Mouse (Mus musculus): ENCODE data around the gene Cavin3. TPM values are rescaled to one million over a fixed set of nuclear protein-coding genes. Genes with fewer than 3 reads are reported as not detected.
"Not testable (repeated sequence)": the region's sequence is repeated elsewhere in the genome, so short reads cannot be mapped to it uniquely, and the experiment has no call there.

The Cavin3 gene
- polyA plus RNA-seq, 1 experiment from 2014 or later: 19.7 TPM

DNA sequence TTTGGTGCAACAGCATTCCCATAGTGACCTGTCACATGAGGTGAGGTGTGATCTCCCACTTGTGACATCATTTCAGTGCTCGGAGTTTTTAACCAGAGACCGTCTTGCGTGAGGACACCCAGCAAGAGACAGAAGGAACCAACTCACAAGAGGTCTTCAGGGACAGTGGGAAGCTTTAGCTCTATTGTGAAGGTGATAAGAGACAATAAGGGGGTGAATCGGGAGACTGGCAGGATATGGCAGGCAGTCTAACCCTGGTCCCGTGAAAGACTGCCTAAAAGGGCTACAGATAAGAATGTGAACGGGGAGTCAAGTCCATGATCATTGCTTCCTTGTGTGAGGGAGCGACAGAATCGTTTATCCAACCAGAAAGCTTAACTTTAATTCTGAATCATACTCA is 3.8 kb downstream of the Cavin3 start:
- Histone ChIP-seq H3K36me3 (ENCODE audit: poor library complexity, severe bottlenecking) (no peaks in the 10 kb centered on the region), H3K9ac (no peak overlapping the region), H3K4me3 (no peak overlapping the region), H3K27me3 (peaks cover 6% of the 10 kb centered on the region), H3K27ac (no peak overlapping the region), H3K4me2 (no peak overlapping the region), H3K9me3 (replicated peaks) (no peaks in the 10 kb centered on the region), H3K4me1 (peaks cover 30% of the 10 kb centered on the region)
- 83% methylated on average over 8 of the region's 8 CpGs for WGBS
- ATAC-seq: no peak

DNA sequence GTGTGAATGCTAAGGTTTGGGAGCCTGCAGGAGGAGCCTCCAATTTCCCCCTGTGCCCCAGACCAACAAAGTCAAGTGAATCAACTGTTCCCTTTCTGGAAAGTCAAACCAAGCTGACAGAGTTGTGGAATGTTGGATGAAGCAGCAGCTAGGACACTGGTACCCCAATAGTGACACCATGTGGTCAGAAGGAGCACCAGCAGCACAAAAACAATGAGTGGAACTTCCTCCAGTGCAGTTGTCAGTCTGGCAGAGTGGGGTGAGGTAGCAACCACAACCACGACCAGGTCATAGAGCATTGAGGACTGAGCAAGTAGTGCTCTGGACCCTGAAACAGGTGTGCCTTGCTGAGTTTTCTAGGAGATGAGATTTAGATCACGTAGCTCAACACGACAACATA is 4.3 kb downstream of the Cavin3 start:
- H3K36me3 ChIP-seq (ENCODE audit: poor library complexity, severe bottlenecking): no peaks in the 10 kb centered on the region
- 61% methylated on average over 3 of the region's 3 CpGs for WGBS
- H3K9ac ChIP-seq: no peak overlapping the region
- ATAC-seq: no peak; the same call in 1 of the 2 replicates
- no peak overlapping the region for H3K27ac ChIP-seq
- no peak overlapping the region for H3K4me3 ChIP-seq
- no peak overlapping the region for H3K4me2 ChIP-seq
- H3K27me3 ChIP-seq: peaks cover 6% of the 10 kb centered on the region
- H3K4me1 ChIP-seq: peaks cover 30% of the 10 kb centered on the region
- H3K9me3 ChIP-seq (replicated peaks): no peaks in the 10 kb centered on the region

DNA sequence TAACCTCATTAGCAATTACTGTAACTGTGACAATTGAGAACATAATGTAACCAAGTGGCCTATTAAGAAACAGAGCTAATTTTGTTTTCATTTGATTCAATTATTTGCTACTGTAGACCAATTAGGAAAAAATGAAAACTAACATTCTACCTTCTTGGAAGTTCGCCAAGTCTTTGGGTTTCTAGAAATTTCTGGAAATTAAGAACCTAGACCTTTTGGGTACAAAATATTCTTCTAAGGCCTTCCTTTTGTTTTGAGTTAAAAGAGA is 4.7 kb downstream of the Cavin3 start:
- Histone ChIP-seq H3K9ac (no peak overlapping the region), H3K27me3 (peaks cover 6% of the 10 kb centered on the region), H3K4me1 (peaks cover 27% of the 10 kb centered on the region), H3K27ac (no peak overlapping the region), H3K4me2 (no peak overlapping the region), H3K9me3 (replicated peaks) (no peaks in the 10 kb centered on the region), H3K36me3 (ENCODE audit: poor library complexity, severe bottlenecking) (no peaks in the 10 kb centered on the region), H3K4me3 (no peak overlapping the region)
- ATAC-seq: no peak
- WGBS: 95% methylated on average over 1 of the region's 1 CpGs

DNA sequence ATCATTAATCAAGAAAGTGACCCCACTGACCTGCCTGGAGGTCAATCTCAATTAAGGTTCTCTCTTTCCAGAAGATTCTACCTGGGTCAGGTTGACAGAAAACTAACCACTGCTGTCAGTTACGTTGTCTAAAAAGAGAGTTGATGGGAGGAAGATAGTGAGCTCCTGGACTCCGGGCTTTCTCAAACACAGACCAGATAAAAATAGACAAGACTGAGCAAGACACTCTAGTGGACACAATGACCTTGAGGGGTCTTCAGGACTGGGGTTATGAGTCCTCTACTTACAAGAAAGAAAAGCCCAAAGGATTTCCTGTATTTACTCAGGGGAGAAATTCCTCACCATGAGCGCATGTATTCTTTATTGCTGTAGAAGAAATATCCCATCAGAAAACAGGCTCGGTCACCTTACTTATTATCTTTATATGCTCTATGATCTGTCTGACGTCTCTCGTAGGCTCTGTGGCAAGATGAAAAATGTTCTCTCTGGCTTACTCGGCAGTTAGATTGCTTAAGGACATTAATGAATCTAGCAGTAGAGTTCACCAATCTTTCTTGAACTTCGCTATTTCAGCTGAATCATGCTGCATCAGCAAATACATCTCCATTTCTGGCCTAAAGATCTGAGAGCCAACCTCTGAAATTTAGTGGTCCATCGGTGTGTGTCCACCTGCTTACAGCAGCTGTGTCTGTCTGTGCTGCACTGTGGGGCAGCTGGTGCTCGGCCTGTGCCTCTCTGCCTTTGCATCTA is 5.2 kb downstream of the Cavin3 start:
- no peak for ATAC-seq
- 79% methylated on average over 10 of the region's 10 CpGs for WGBS
- no peak overlapping the region for H3K4me3 ChIP-seq
- H3K36me3 ChIP-seq (ENCODE audit: poor library complexity, severe bottlenecking): no peaks in the 10 kb centered on the region
- peaks cover 22% of the 10 kb centered on the region for H3K4me1 ChIP-seq
- H3K9ac ChIP-seq: no peak overlapping the region
- H3K27me3 ChIP-seq: peaks cover 6% of the 10 kb centered on the region
- H3K4me2 ChIP-seq: no peak overlapping the region
- H3K9me3 ChIP-seq (replicated peaks): no peaks in the 10 kb centered on the region
- H3K27ac ChIP-seq: no peak overlapping the region

DNA sequence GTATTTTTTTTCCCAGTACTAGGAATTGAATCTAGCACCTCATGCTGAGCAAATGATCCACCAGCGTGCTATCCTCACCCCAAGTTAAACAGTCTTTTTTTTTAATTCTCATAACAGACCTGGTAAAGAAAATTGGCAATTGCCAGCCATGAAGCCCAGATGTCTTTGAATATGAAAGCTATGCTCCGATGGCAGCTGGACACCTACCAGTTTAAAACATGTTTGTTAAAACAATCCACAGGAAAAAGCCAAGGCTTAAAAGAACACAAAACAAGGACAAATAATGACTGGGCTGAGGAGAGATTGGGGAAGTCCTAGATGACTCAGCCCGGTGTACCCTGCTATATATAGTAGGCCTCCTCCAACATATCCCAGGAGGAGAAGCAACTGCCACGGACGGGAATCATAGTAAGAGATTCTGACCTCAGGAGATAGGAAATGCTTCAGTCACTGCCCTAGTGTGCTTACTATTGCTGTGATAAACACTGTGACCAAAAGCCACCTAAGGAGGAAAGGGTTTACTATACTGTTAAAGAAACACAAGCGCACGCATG is 6.6 kb downstream of the Cavin3 start:
- Histone ChIP-seq H3K9ac (no peak overlapping the region), H3K27ac (no peak overlapping the region), H3K4me3 (no peak overlapping the region), H3K27me3 (peaks cover 3% of the 10 kb centered on the region; the same call in 1 of the 2 replicates), H3K9me3 (replicated peaks) (no peaks in the 10 kb centered on the region), H3K4me1 (peaks cover 9% of the 10 kb centered on the region; the same call in 1 of the 2 replicates), H3K36me3 (ENCODE audit: poor library complexity, severe bottlenecking) (no peaks in the 10 kb centered on the region), H3K4me2 (no peak overlapping the region)
- no peak for ATAC-seq
- WGBS: 86% methylated on average over 7 of the region's 7 CpGs

DNA sequence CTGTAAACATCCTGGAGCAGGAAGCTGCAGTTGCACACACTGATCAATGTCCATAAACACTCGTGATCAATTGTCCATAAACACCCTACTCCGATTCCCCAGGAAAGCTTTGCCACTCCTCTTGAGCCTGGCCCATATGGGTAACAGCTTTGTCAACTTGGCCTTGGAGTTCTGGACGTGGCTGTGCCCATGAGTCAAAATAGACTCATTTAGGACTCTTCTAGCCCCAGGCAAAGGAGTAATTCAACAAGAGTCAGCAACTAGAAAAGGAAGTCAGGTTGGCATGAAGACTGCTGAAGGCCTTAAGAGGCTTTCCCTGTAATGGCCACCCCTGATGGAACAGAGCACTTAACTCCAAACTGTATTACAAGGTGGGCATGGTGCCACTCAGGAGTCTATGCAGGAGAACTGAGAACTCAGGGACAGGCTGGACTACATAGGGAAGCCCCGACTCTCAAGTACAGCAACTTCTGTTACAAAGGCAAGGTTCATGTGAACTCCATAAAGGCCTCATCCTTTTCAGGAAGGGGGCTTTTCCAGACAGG is 7.3 kb downstream of the Cavin3 start:
- Histone ChIP-seq H3K36me3 (ENCODE audit: poor library complexity, severe bottlenecking) (no peaks in the 10 kb centered on the region), H3K27me3 (peaks cover 3% of the 10 kb centered on the region; the same call in 1 of the 2 replicates), H3K9ac (no peak overlapping the region), H3K27ac (no peak overlapping the region), H3K4me2 (no peak overlapping the region), H3K4me3 (no peak overlapping the region), H3K9me3 (replicated peaks) (no peaks in the 10 kb centered on the region), H3K4me1 (peaks cover 3% of the 10 kb centered on the region; the same call in 1 of the 2 replicates)
- 75% methylated on average over 4 of the region's 4 CpGs for WGBS
- no peak for ATAC-seq

DNA sequence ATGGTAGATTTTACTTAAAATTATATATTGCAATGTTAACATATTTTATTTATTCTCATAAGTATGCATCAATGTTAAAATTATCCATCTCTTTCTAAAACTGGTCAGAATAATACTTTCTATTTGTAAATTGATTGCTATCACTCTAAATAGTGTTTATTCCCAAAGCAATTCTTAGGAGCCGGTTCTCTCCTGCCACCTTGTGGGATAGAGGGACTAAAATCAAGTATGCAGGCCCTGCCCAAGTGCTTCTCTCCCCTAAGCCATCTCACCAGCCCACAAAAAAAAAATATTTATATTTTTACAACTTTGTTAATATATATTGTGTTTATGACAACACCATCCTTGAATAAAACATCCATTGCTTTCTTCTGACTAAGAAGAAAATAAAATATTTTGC is 9.5 kb downstream of the Cavin3 start:
- Histone ChIP-seq H3K9ac (no peak overlapping the region), H3K4me3 (no peak overlapping the region), H3K4me1 (no peaks in the 10 kb centered on the region), H3K27ac (no peak overlapping the region), H3K27me3 (no peaks in the 10 kb centered on the region), H3K4me2 (no peak overlapping the region), H3K9me3 (replicated peaks) (no peaks in the 10 kb centered on the region), H3K36me3 (ENCODE audit: poor library complexity, severe bottlenecking) (no peaks in the 10 kb centered on the region)
- ATAC-seq: no peak
- 69% methylated on average over 1 of the region's 1 CpGs for WGBS

DNA sequence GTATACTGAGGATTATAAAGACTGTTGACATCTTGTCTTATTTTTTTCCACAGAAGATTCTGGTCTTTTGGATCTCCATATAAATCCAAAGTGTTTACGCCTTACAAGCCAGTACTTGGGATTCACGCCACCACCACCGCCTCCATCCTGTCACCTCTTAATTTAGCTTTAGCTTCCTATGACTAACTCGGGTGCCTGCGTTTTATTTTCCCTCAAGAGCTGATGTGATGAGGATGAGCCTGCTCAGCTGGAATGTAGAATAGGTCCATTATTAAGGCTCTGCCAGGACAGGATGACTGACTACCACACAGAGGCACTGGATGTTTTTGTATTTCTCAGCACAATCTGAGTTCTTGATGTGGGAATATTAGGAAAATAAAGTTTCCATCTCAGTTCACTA is 16.6 kb downstream of the Cavin3 start:
- not testable (repeated sequence) for H3K27ac ChIP-seq; H3K4me2 ChIP-seq; H3K4me3 ChIP-seq; H3K9me3 ChIP-seq (replicated peaks); H3K9ac ChIP-seq; H3K4me1 ChIP-seq; H3K27me3 ChIP-seq; H3K36me3 ChIP-seq (ENCODE audit: poor library complexity, severe bottlenecking); ATAC-seq
- WGBS: 87% methylated on average over 5 of the region's 5 CpGs

DNA sequence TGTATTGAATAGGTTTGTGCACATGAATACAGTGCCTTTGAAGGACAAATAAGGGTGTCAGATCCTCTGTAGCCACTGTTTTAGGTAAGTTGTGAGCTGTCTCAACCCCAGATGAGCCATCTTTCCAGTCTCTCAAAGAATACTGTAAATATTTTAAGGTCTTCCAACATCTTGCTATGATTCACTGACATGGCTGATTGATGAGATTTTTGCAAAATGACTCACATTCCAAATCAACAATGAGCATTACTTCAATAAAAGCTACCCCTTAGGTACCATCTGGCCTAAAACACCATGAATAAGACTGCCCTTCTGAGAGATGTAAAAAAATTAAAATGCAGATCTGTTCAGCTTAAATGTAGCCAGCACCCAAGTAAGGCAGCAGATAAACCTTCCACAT is 23.6 kb downstream of the Cavin3 start:
- no peak overlapping the region for H3K4me3 ChIP-seq
- H3K9ac ChIP-seq: no peak overlapping the region
- ATAC-seq: no peak
- H3K27me3 ChIP-seq: no peaks in the 10 kb centered on the region
- H3K36me3 ChIP-seq (ENCODE audit: poor library complexity, severe bottlenecking): no peaks in the 10 kb centered on the region
- no peak overlapping the region for H3K27ac ChIP-seq
- no peaks in the 10 kb centered on the region for H3K4me1 ChIP-seq
- no peaks in the 10 kb centered on the region for H3K9me3 ChIP-seq (replicated peaks)
- H3K4me2 ChIP-seq: no peak overlapping the region

DNA sequence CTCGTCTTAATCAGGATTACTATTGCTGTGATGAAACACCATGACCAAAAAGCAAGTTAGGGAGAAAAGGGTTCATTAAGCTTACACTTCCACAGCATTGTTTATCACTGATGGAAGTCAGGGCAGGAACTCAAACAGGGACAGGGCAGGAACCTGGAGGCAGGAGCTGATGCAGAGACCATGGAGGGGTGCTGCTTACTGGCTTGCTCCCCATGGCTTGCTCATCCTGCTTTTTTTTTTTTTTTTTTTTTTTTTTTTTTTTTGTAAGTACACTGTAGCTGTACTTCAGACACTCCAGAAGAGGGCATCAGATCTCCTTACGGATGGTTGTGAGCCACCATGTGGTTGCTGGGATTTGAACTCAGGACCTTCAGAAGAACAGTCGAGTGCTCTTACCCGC is 28.8 kb downstream of the Cavin3 start:
- H3K9me3 ChIP-seq (replicated peaks); H3K4me2 ChIP-seq; H3K27ac ChIP-seq; ATAC-seq; H3K27me3 ChIP-seq; H3K4me3 ChIP-seq; H3K36me3 ChIP-seq (ENCODE audit: poor library complexity, severe bottlenecking); H3K9ac ChIP-seq; H3K4me1 ChIP-seq: not testable (repeated sequence)
- 91% methylated on average over 4 of the region's 4 CpGs for WGBS

DNA sequence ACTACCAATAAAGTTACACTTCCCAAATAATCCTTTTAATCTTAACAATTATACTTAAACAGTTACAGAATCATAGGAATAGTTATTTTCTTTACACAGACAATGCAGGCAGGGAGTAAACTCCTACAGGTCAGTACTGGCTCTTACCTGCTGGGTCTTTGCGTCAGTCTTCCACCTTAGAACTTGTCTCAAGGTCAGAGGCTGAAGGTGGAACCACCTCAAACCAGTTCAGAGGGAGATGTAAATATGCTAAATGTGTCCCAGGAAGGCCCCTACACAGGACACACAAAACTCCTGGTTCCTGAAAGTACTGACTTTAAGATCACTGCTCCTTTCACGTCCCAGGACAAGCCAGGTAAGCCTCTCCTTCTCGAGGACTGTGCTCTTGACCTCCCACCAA is 37.0 kb downstream of the Cavin3 start:
- H3K4me3 ChIP-seq: no peak overlapping the region
- no peaks in the 10 kb centered on the region for H3K36me3 ChIP-seq (ENCODE audit: poor library complexity, severe bottlenecking)
- no peak overlapping the region for H3K4me2 ChIP-seq
- 73% methylated on average over 3 of the region's 3 CpGs for WGBS
- no peaks in the 10 kb centered on the region for H3K27me3 ChIP-seq
- H3K4me1 ChIP-seq: no peaks in the 10 kb centered on the region
- H3K9me3 ChIP-seq (replicated peaks): no peaks in the 10 kb centered on the region
- no peak overlapping the region for H3K27ac ChIP-seq
- no peak for ATAC-seq
- H3K9ac ChIP-seq: no peak overlapping the region

DNA sequence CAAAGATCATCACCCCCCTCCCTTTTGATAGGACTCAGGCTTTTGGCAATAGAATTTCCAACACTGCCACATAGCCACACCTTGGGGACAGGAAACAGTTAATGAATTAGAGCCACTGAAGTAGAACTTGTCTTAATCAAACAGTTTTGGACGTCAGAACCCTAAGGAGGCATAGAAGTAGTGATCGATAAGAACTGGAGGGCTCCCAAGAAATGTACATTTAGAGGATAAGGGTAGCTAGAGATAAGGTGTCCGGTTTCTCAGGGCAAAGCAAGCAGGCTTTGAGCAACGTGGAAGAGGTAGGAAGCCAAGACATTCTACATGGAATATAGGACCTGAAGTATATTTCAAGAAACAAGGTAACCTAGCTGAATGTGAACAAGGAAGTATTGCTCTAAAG is 40.7 kb downstream of the Cavin3 start:
- no peak overlapping the region for H3K4me2 ChIP-seq
- no peak overlapping the region for H3K27ac ChIP-seq
- no peaks in the 10 kb centered on the region for H3K4me1 ChIP-seq
- 68% methylated on average over 4 of the region's 4 CpGs for WGBS
- H3K36me3 ChIP-seq (ENCODE audit: poor library complexity, severe bottlenecking): no peaks in the 10 kb centered on the region
- no peak for ATAC-seq
- no peaks in the 10 kb centered on the region for H3K9me3 ChIP-seq (replicated peaks)
- H3K27me3 ChIP-seq: no peaks in the 10 kb centered on the region
- H3K9ac ChIP-seq: no peak overlapping the region
- H3K4me3 ChIP-seq: no peak overlapping the region

All from forebrain, embryonic 13.5 days (tissue).